20 mouse cellular contexts compared by ENCODE assay signal in the genomic region with DNA sequence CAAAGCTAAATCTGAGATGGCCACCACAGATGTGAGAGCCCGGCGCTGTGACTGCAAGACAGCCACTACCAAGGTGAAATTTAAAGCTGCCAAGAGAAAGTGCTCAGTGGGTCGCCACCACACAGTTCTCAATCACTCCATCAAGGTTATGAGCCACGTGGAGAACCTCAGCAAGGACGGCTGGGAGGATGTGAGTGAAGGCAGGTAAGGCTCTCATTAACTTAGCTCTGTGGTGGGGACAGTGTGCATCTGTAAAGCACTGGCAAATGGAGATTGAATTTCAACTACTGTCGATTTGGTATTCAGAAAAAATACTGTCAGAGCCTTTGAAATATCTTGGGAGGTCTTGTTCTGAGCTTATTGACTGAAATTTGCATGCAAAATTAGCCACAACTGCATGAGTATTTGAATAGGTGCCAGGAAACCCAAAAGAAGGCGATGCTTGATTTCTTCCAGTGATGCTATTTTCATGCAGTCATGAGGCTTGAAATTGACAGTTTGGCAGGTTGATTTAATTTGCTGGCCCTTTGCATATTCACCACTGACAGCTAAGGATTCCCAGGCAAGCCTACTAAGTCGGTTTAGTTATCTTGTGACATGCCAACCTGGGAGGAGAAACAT.
A peak's percentile ranks its signal among the peaks of the same experiment; 100 is the strongest.
DNase-seq lines count a peak whose midpoint lies in the region; ATAC-seq and TF ChIP-seq lines count a peak whose summit lies in the region.
"Had no signal": no experiment of that assay in that cellular context is flagged by ENCODE, and none has a peak within 500 bp of the region (broad histone marks: within the 10 kb centered on the region; RNA-seq: fewer than 3 reads in every experiment).

No protein-coding gene starts in this region.

- no peak for DNase-seq in forebrain, embryonic 11.5 days (ENCODE audit: low spot score)
- DNase-seq in midbrain, embryonic 14.5 days = peak; percentile 65
- DNase-seq in midbrain, embryonic 10.5 days (ENCODE audit: low spot score) = no peak
- DNase-seq in brain, embryonic 14.5 days (ENCODE audit: low read depth) = peak; percentile 77
- DNase-seq in midbrain, postnatal 0 days (ENCODE audit: low spot score) = peak; percentile 24
- DNase-seq in layer of hippocampus, adult 9-10 months (ENCODE audit: low spot score) = no peak
- DNase-seq: adrenal gland, postnatal 14 days; cerebellum, adult 2 months; cerebellum, postnatal 10 days; gastrocnemius, postnatal 36 days; heart, adult 11 months; heart, postnatal 36 days had no signal

- no peak overlapping the region for H3K4me3 ChIP-seq in forebrain, embryonic 15.5 days
- no peak overlapping the region for H3K4me3 ChIP-seq in forebrain, embryonic 11.5 days (ENCODE audit: low read depth, low read length)
- no peak overlapping the region for H3K4me3 ChIP-seq in midbrain, embryonic 14.5 days (replicated peaks; ENCODE audit: low read depth, low read length)
- no peak overlapping the region for H3K4me3 ChIP-seq in midbrain, embryonic 10.5 days
- H3K4me3 ChIP-seq in midbrain, postnatal 0 days (ENCODE audit: low read depth, low read length) = no peak overlapping the region
- H3K4me3 ChIP-seq: embryonic facial prominence, embryonic 10.5 days; heart, embryonic 13.5 days; hindbrain, embryonic 12.5 days had no signal

- H3K9ac ChIP-seq in forebrain, embryonic 15.5 days (replicated peaks) = no peak overlapping the region
- no peak overlapping the region for H3K9ac ChIP-seq in forebrain, embryonic 11.5 days (ENCODE audit: low read length)
- no peak overlapping the region for H3K9ac ChIP-seq in midbrain, embryonic 14.5 days (replicated peaks; ENCODE audit: low read length)
- H3K9ac ChIP-seq in midbrain, postnatal 0 days (replicated peaks; ENCODE audit: low read length, poor library complexity, severe bottlenecking) = no peak overlapping the region
- H3K9ac ChIP-seq: heart, embryonic 13.5 days; hindbrain, embryonic 12.5 days had no signal

- H3K27me3 ChIP-seq in forebrain, embryonic 15.5 days = no peaks in the 10 kb centered on the region
- no peaks in the 10 kb centered on the region for H3K27me3 ChIP-seq in forebrain, embryonic 11.5 days (ENCODE audit: control insufficient read depth, insufficient read depth, low read length)
- no peaks in the 10 kb centered on the region for H3K27me3 ChIP-seq in midbrain, embryonic 14.5 days (ENCODE audit: control insufficient read depth, insufficient read depth, low read length)
- H3K27me3 ChIP-seq in midbrain, embryonic 10.5 days (ENCODE audit: low read depth, poor library complexity, severe bottlenecking) = no peaks in the 10 kb centered on the region
- no peaks in the 10 kb centered on the region for H3K27me3 ChIP-seq in midbrain, postnatal 0 days (ENCODE audit: insufficient read depth, low read length)
- H3K27me3 ChIP-seq: CH12.LX; heart, embryonic 13.5 days; hindbrain, embryonic 12.5 days; Patski had no signal

- no peak overlapping the region for H3K4me2 ChIP-seq in forebrain, embryonic 15.5 days (replicated peaks)
- H3K4me2 ChIP-seq in forebrain, embryonic 11.5 days (ENCODE audit: low read depth, low read length, severe bottlenecking) = no peak overlapping the region
- H3K4me2 ChIP-seq in midbrain, embryonic 14.5 days (ENCODE audit: low read length) = no peak overlapping the region
- H3K4me2 ChIP-seq in midbrain, postnatal 0 days (ENCODE audit: low read depth, low read length, poor library complexity, severe bottlenecking) = no peak overlapping the region
- H3K4me2 ChIP-seq: heart, embryonic 13.5 days; hindbrain, embryonic 12.5 days had no signal

- ATAC-seq in forebrain, embryonic 15.5 days (replicated peaks) = peak; percentile 74
- ATAC-seq in forebrain, embryonic 11.5 days (replicated peaks; ENCODE audit: low FRiP score) = no peak
- no peak for ATAC-seq in midbrain, embryonic 14.5 days (ENCODE audit: low FRiP score, low TSS enrichment)
- ATAC-seq in midbrain, postnatal 0 days (ENCODE audit: low FRiP score) = no peak
- ATAC-seq: activated CD4-positive, CD25-positive, alpha-beta regulatory T cell, adult 4 months; intestine, embryonic 16.5 days; Patski had no signal

- TF ChIP-seq POLR2A in brain, embryonic 14.5 days (IDR thresholded peaks at IDR 0.05; ENCODE audit: borderline replicate concordance, extremely low read depth, insufficient read depth, insufficient read length, poor library complexity, severe bottlenecking) = no peak

- no peak overlapping the region for H3K27ac ChIP-seq in forebrain, embryonic 15.5 days (replicated peaks)
- no peak overlapping the region for H3K27ac ChIP-seq in forebrain, embryonic 11.5 days (ENCODE audit: low read depth, low read length)
- H3K27ac ChIP-seq in midbrain, embryonic 14.5 days (replicated peaks; ENCODE audit: low read depth, low read length) = peak overlapping the region; percentile 5; the same call in 1 of the 2 replicates
- no peak overlapping the region for H3K27ac ChIP-seq in midbrain, embryonic 10.5 days (replicated peaks)
- H3K27ac ChIP-seq in midbrain, postnatal 0 days (ENCODE audit: low read depth, low read length) = no peak overlapping the region
- H3K27ac ChIP-seq: embryonic facial prominence, embryonic 10.5 days; heart, embryonic 13.5 days; hindbrain, embryonic 12.5 days had no signal

- WGBS in forebrain, embryonic 15.5 days = 43% methylated on average over 8 of the region's 8 CpGs
- WGBS in forebrain, embryonic 11.5 days = 86% methylated on average over 8 of the region's 8 CpGs
- 65% methylated on average over 8 of the region's 8 CpGs for WGBS in midbrain, embryonic 14.5 days
- WGBS in midbrain, embryonic 10.5 days = 83% methylated on average over 8 of the region's 8 CpGs
- WGBS in midbrain, postnatal 0 days = 58% methylated on average over 8 of the region's 8 CpGs

- no peaks in the 10 kb centered on the region for H3K9me3 ChIP-seq in forebrain, embryonic 15.5 days
- no peaks in the 10 kb centered on the region for H3K9me3 ChIP-seq in forebrain, embryonic 11.5 days (ENCODE audit: control insufficient read depth, low read length)
- no peaks in the 10 kb centered on the region for H3K9me3 ChIP-seq in midbrain, embryonic 14.5 days (ENCODE audit: control insufficient read depth, low read length)
- no peaks in the 10 kb centered on the region for H3K9me3 ChIP-seq in midbrain, embryonic 10.5 days (replicated peaks)
- H3K9me3 ChIP-seq in midbrain, postnatal 0 days (ENCODE audit: low read length) = no peaks in the 10 kb centered on the region
- H3K9me3 ChIP-seq: embryonic facial prominence, embryonic 10.5 days; heart, embryonic 13.5 days; hindbrain, embryonic 12.5 days had no signal

- no peaks in the 10 kb centered on the region for H3K36me3 ChIP-seq in forebrain, embryonic 15.5 days
- no peaks in the 10 kb centered on the region for H3K36me3 ChIP-seq in forebrain, embryonic 11.5 days (ENCODE audit: control insufficient read depth, insufficient read depth, low read length)
- H3K36me3 ChIP-seq in midbrain, embryonic 14.5 days (ENCODE audit: control insufficient read depth, insufficient read depth, low read length) = no peaks in the 10 kb centered on the region
- 0 out of 2 replicates have a peak, but pooled peaks cover 3% of the 10 kb centered on the region for H3K36me3 ChIP-seq in midbrain, embryonic 10.5 days
- H3K36me3 ChIP-seq in midbrain, postnatal 0 days (ENCODE audit: insufficient read depth, low read length) = no peaks in the 10 kb centered on the region
- H3K36me3 ChIP-seq: embryonic facial prominence, embryonic 10.5 days; hindbrain, embryonic 12.5 days had no signal

- peaks cover 9% of the 10 kb centered on the region for H3K4me1 ChIP-seq in forebrain, embryonic 15.5 days
- no peaks in the 10 kb centered on the region; the same call in 1 of the 2 replicates for H3K4me1 ChIP-seq in forebrain, embryonic 11.5 days (replicated peaks; ENCODE audit: control insufficient read depth, insufficient read depth, low read length)
- H3K4me1 ChIP-seq in midbrain, embryonic 14.5 days (ENCODE audit: control insufficient read depth, insufficient read depth, low read length) = no peaks in the 10 kb centered on the region
- H3K4me1 ChIP-seq in midbrain, embryonic 10.5 days = peaks cover 12% of the 10 kb centered on the region
- H3K4me1 ChIP-seq in midbrain, postnatal 0 days (ENCODE audit: insufficient read depth, low read length) = no peaks in the 10 kb centered on the region
- H3K4me1 ChIP-seq: heart, embryonic 13.5 days; hindbrain, embryonic 12.5 days had no signal

- no peak for TF ChIP-seq CTCF in brain, embryonic 14.5 days (IDR thresholded peaks at IDR 0.05; ENCODE audit: borderline replicate concordance, extremely low read depth, insufficient read depth, insufficient read length)
- TF ChIP-seq CTCF in midbrain, postnatal 0 days (IDR thresholded peaks at IDR 0.05) = no peak

Comparison
In these comparisons a context has a peak if more than half of its experiments do, and no peak if none do; other contexts are left out.
1. DNase-seq: peak in midbrain, embryonic 14.5 days (single experiment), brain, embryonic 14.5 days (single experiment) and midbrain, postnatal 0 days (single experiment); none in forebrain, embryonic 11.5 days (single experiment), midbrain, embryonic 10.5 days (single experiment) and layer of hippocampus, adult 9-10 months (single experiment).